Mouse (Mus musculus): Measurements from ENCODE around the gene Cacnb2. TPM values are rescaled to one million over a fixed set of nuclear protein-coding genes. Genes with fewer than 3 reads are reported as not detected.

The Cacnb2 gene
- total RNA-seq, 4 experiments from 2014 or later: 0.27 to 1.1 (median 0.55) TPM

GRCm38 (mm10) chr2:14960963-14961488, 358.1 kb downstream of the Cacnb2 start:
- no peak for DNase-seq (ENCODE audit: low spot score in 2 of 2)

DNA sequence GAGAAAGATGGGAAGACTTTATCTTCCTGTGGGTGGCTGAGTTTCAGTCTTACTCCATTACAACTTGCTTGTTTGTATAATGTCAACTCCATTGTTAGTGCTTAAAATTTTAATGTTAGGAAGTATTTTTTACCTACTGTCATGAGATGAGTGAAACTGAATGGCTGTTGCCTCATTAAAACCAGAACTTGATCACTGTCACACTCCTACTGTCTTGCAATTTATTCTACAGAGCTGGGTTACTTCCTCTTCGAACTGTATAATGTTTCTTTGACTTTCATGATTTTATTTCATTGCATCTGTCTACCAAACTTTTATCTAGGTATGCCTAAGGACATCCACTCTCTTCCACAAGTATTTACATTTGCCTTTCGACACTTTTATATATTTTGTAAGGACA, 358.6 kb downstream of the Cacnb2 start:
- DNase-seq (ENCODE audit: low spot score in 2 of 2): no peak

GRCm38 (mm10) chr2:14984029-14984428, 381.1 kb downstream of the Cacnb2 start:
- no peak for DNase-seq (ENCODE audit: low spot score in 2 of 2)

DNA sequence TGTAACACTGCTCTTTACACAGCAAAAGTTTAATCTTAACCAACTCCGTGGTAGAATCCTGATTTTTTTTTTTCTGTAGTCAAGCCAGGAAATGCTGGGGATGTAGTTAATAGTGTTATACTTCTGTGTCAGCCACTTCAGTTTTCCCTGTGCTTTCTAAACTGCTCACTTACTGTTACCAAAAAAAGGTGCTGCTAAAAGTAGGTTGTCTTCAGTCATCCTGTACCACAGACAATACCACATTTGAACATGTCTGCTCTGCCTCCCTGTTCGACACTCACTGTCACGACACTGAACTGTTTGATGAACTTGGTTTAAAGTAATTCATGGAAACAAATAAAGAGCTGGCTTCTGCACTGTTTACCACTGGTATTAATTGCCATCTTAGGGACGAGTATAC, 385.6 kb downstream of the Cacnb2 start:
- DNase-seq (ENCODE audit: low spot score in 2 of 2): no peak

- no peak for DNase-seq (ENCODE audit: low spot score in 2 of 2)
Measured at GRCm38 (mm10) chr2:14989350-14989749, 386.5 kb downstream of the Cacnb2 start.

DNA sequence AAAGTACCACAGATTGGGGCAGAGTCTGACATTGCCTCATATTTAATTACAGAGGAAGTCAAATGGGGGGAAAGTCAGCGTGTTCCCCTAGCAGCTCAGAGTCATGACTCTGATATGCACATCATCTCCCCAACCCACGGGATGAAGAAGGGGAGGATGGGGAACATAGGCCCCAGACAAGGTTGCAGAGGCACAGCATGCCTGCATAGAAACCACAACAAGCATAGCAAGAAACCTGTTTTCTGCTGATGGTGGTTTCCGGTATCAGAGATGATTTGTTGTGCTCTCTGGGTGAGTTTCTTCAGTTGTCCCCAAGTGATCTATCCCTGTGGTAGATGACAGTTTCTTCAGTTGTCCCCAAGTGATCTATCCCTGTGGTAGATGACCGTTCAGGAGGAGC, 389.6 kb downstream of the Cacnb2 start:
- no peak for DNase-seq (ENCODE audit: low spot score in 2 of 2)

DNA sequence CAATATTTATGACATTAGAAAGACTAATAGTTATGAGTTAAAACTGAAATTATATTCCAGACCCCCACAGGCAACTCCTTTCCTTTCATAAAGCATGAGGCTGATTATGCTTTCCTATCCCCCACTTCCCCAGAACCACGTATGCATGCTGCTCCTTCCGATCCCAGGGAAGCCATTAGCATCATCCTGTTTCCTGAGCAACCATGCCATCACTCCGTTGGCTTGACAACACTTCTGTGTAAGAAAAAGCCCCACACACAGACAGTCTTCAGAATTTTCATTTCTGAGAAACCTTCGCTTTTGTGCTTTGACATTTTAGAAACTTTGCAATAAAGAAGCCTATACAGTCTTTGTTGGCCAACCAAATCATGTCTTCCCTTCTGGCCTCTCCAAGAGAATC, 393.1 kb downstream of the Cacnb2 start:
- no peak for DNase-seq (ENCODE audit: low spot score in 2 of 2)

GRCm38 (mm10) chr2:14997836-14998235, 394.9 kb downstream of the Cacnb2 start:
- DNase-seq (ENCODE audit: low spot score in 2 of 2): no peak

DNA sequence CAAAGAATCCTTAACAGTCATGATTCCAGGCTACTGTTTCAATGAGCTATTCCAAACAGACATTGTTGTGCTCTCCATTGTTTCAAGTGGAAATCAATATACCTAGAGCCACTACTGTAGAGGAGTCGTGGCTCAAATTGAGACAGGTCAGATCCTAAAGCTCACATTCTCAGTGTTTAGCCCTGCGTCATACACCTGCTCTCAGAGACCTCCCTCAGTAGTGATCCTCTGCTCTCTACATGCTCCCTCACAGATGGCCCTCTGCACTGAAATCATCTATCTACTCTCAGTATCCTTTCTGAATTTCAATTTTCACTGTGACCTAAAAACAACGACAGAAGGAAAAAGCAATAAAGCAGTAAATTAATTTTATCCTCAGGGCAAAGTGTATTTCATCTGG, 404.6 kb downstream of the Cacnb2 start:
- DNase-seq (ENCODE audit: low spot score in 2 of 2): no peak

DNA sequence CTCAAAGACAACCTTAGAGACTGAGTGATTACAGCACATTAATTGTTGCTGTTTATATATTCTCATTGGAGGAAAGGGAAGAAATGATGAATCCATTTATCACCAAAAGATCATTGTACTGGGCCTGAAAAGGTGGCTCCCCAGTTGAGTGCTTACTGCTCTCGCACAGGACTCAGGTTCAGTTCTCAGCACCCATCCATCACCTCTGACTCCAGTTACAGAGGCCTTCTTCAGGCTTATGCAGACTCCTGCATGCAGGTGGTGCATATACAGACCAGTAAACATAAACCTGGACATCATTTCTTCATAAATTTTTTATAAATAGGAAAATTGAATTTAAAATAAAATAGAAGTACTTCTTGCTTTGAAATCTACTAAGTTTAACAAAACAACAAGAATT, 405.2 kb downstream of the Cacnb2 start:
- DNase-seq (ENCODE audit: low spot score in 2 of 2): no peak

- DNase-seq (ENCODE audit: low spot score in 2 of 2): no peak
Measured at GRCm38 (mm10) chr2:15026817-15027216, 423.9 kb downstream of the Cacnb2 start.

DNA sequence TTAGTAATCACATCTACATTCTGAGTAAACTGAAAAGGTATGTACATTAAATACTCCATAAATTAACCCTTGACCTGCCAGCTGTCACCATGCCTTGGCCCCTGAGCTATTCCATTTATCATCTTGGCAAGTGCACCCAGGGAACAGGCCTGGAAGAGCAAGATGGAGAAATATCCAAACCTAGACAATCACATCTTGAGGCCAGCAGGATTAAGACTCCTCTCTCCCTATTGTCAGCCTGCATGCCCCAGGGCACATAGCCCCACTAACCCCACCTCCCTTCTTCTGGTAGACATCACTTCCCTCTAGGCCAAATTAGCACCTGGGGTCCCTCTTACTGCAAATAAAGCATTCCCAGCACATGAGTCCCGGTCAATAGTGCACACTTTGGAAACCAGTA, 424.9 kb downstream of the Cacnb2 start:
- DNase-seq (ENCODE audit: low spot score in 2 of 2): no peak

Other genes with a start within 250 kb of the Cacnb2 start
- gene Slc39a12, start 214.8 kb upstream of the Cacnb2 start, total RNA-seq (2022): under 1 TPM in 1 of 4 experiments, not detected in 3; 0.19 TPM